In the genomic region with DNA sequence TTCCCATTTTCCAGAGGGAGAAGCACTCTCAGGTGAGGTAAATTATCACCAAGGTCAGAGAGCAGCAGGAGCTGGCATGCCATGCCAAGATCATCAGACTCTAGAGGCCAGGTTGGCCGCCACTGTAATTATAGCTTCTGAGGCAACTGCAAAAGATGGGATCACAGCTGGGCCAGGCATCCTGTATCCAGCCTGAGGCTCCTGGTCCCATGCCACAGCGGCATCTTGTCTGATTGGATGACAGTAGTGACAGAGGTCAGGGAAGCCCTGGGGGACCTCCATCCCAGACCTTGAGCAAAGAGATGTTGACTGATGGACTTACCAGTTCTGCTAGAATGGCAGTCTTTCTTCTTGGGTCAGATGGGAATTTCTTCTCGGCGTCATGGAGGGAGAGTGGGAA, we compare ENCODE assay signal across 15 mouse cellular contexts. TPM values are rescaled to one million over a fixed set of nuclear protein-coding genes. Genes with fewer than 3 reads are reported as not detected.
DNase-seq lines count a peak whose midpoint lies in the region; ATAC-seq lines count a peak whose summit lies in the region.
"Had no signal": no experiment of that assay in that cellular context is flagged by ENCODE, and none has a peak within 500 bp of the region (broad histone marks: within the 10 kb centered on the region; RNA-seq: fewer than 3 reads in every experiment).

No protein-coding gene starts in this region.

- ATAC-seq in hindbrain, embryonic 16.5 days, result no peak
- ATAC-seq in neural tube, embryonic 11.5 days (ENCODE audit: insufficient read depth, low FRiP score, low TSS enrichment), result no peak
- ATAC-seq in limb, embryonic 12.5 days (ENCODE audit: insufficient number of reproducible peaks, insufficient read depth, low FRiP score, low TSS enrichment, low read depth), result no peak
- no peak for ATAC-seq in erythroblast, adult 5-6 weeks (replicated peaks; ENCODE audit: low FRiP score, poor library complexity, severe bottlenecking)
- ATAC-seq: Patski had no signal

- H3K4me3 ChIP-seq in hindbrain, embryonic 10.5 days, result no peak overlapping the region
- H3K4me3 ChIP-seq in hindbrain, embryonic 16.5 days (ENCODE audit: low read length), result no peak overlapping the region
- H3K4me3 ChIP-seq in neural tube, embryonic 11.5 days (ENCODE audit: low read depth, low read length), result no peak overlapping the region
- no peak overlapping the region for H3K4me3 ChIP-seq in limb, embryonic 12.5 days (replicated peaks)
- H3K4me3 ChIP-seq: erythroblast, embryonic 14.5 days; liver, embryonic 15.5 days had no signal

- H3K27me3 ChIP-seq in hindbrain, embryonic 10.5 days (ENCODE audit: insufficient read depth, poor library complexity, severe bottlenecking), result peaks cover 3% of the 10 kb centered on the region; the same call in 1 of the 2 replicates
- H3K27me3 ChIP-seq in hindbrain, embryonic 16.5 days (replicated peaks; ENCODE audit: control insufficient read depth, insufficient read depth, low read length), result no peaks in the 10 kb centered on the region
- no peaks in the 10 kb centered on the region for H3K27me3 ChIP-seq in neural tube, embryonic 11.5 days (ENCODE audit: control insufficient read depth, insufficient read depth, low read length)
- peaks cover 7% of the 10 kb centered on the region; the same call in 1 of the 2 replicates for H3K27me3 ChIP-seq in limb, embryonic 12.5 days
- H3K27me3 ChIP-seq: liver, embryonic 15.5 days had no signal

- H3K36me3 ChIP-seq in hindbrain, embryonic 10.5 days, result no peaks in the 10 kb centered on the region
- H3K36me3 ChIP-seq in hindbrain, embryonic 16.5 days (ENCODE audit: control insufficient read depth, insufficient read depth, low read length), result no peaks in the 10 kb centered on the region
- no peaks in the 10 kb centered on the region for H3K36me3 ChIP-seq in neural tube, embryonic 11.5 days (ENCODE audit: control insufficient read depth, insufficient read depth, low read length)
- no peaks in the 10 kb centered on the region for H3K36me3 ChIP-seq in limb, embryonic 12.5 days
- H3K36me3 ChIP-seq: liver, embryonic 15.5 days had no signal

- no peak overlapping the region for H3K4me2 ChIP-seq in hindbrain, embryonic 16.5 days (ENCODE audit: low read length)
- no peak overlapping the region for H3K4me2 ChIP-seq in neural tube, embryonic 11.5 days (ENCODE audit: low read depth)
- H3K4me2 ChIP-seq in limb, embryonic 12.5 days, result peak overlapping the region; percentile 1; the same call in 1 of the 2 replicates
- H3K4me2 ChIP-seq: liver, embryonic 15.5 days had no signal

- peaks cover 32% of the 10 kb centered on the region for H3K4me1 ChIP-seq in hindbrain, embryonic 10.5 days (replicated peaks)
- H3K4me1 ChIP-seq in hindbrain, embryonic 16.5 days (ENCODE audit: control insufficient read depth, insufficient read depth, low read depth, low read length), result peaks cover 22% of the 10 kb centered on the region
- no peaks in the 10 kb centered on the region; the same call in 1 of the 2 replicates for H3K4me1 ChIP-seq in neural tube, embryonic 11.5 days (ENCODE audit: control insufficient read depth, insufficient read depth, low read length)
- peaks cover 41% of the 10 kb centered on the region for H3K4me1 ChIP-seq in limb, embryonic 12.5 days (replicated peaks)
- H3K4me1 ChIP-seq: liver, embryonic 15.5 days had no signal

- WGBS in hindbrain, embryonic 10.5 days, result 40% methylated on average over 4 of the region's 4 CpGs
- 28% methylated on average over 4 of the region's 4 CpGs for WGBS in hindbrain, embryonic 16.5 days
- 25% methylated on average over 4 of the region's 4 CpGs for WGBS in neural tube, embryonic 11.5 days
- 13% methylated on average over 4 of the region's 4 CpGs for WGBS in limb, embryonic 12.5 days

- H3K9ac ChIP-seq in hindbrain, embryonic 16.5 days (ENCODE audit: low read depth, low read length), result no peak overlapping the region
- H3K9ac ChIP-seq in neural tube, embryonic 11.5 days (ENCODE audit: low read length), result no peak overlapping the region
- no peak overlapping the region for H3K9ac ChIP-seq in limb, embryonic 12.5 days (replicated peaks)
- H3K9ac ChIP-seq: liver, embryonic 15.5 days had no signal

- peak; percentile 48 for DNase-seq in hindbrain, embryonic 10.5 days (ENCODE audit: low spot score)
- peak; percentile 31 for DNase-seq in neural tube, embryonic 11.5 days (ENCODE audit: low spot score)
- no peak for DNase-seq in neural tube, embryonic 10.5 days (ENCODE audit: extremely low spot score, low spot score)
- no peak for DNase-seq in right cerebral cortex, postnatal 4 days
- no peak for DNase-seq in heart, postnatal 10 days
- DNase-seq: adrenal gland, adult 2 months; cerebellum, adult 11-12 months; gastrocnemius, postnatal 14 days; kidney, adult 9 months had no signal

- no peak overlapping the region for H3K27ac ChIP-seq in hindbrain, embryonic 10.5 days
- no peak overlapping the region for H3K27ac ChIP-seq in hindbrain, embryonic 16.5 days (ENCODE audit: low read depth, low read length)
- H3K27ac ChIP-seq in neural tube, embryonic 11.5 days (ENCODE audit: low read depth, low read length), result no peak overlapping the region
- H3K27ac ChIP-seq in limb, embryonic 12.5 days, result peak overlapping the region; percentile 73
- H3K27ac ChIP-seq: liver, embryonic 15.5 days had no signal

- no peaks in the 10 kb centered on the region for H3K9me3 ChIP-seq in hindbrain, embryonic 10.5 days
- H3K9me3 ChIP-seq in hindbrain, embryonic 16.5 days (ENCODE audit: control insufficient read depth, low read length), result no peaks in the 10 kb centered on the region
- H3K9me3 ChIP-seq in neural tube, embryonic 11.5 days (ENCODE audit: control insufficient read depth, low read length), result no peaks in the 10 kb centered on the region
- H3K9me3 ChIP-seq in limb, embryonic 12.5 days, result no peaks in the 10 kb centered on the region
- H3K9me3 ChIP-seq: liver, embryonic 15.5 days had no signal

- intact Hi-C loops in heart, postnatal 10 days (cut with DNase I), result no loop called here

RNA-seq across cellular contexts. Expression of gene Galnt16, which starts 48.4 kb away (rescaled TPM):
- polyA plus RNA-seq in hindbrain, embryonic 10.5 days (2016; fragmentation: Nextera tagmentation; extraction: Ambion mirVana), result 17.7 and 18.9 TPM in 2 replicates
- 34.0 and 35.9 TPM in 2 replicates for polyA plus RNA-seq in hindbrain, embryonic 16.5 days (2015; fragmentation: Nextera tagmentation; extraction: Ambion mirVana)
- polyA plus RNA-seq in neural tube, embryonic 11.5 days (2014; fragmentation: Nextera tagmentation; extraction: Ambion mirVana), result 7.5 and 10.3 TPM in 2 replicates
- polyA plus RNA-seq in limb, embryonic 12.5 days (2016; fragmentation: Nextera tagmentation; extraction: Ambion mirVana), result 8.9 and 10.7 TPM in 2 replicates
- total RNA-seq in heart, postnatal 10 days (2021), result 10 to 100 TPM; 13.4 to 16.0 TPM
- not detected in 2 replicates for total RNA-seq in erythroblast, adult 5-6 weeks (2015; ENCODE audit: low replicate concordance)
- total RNA-seq in erythroblast, adult 5-6 weeks (2017; ENCODE audit: low replicate concordance), result not detected in 2 replicates

Comparison
In these comparisons a context has a peak if more than half of its experiments do, and no peak if none do; other contexts are left out.
1. DNase-seq: peak in hindbrain, embryonic 10.5 days (single experiment) and neural tube, embryonic 11.5 days (single experiment); none in neural tube, embryonic 10.5 days (single experiment), right cerebral cortex, postnatal 4 days (single experiment) and heart, postnatal 10 days (0 of 2).